Mouse (Mus musculus): ENCODE data around the gene Hist1h2ad.
"Not testable (repeated sequence)": the region's sequence is repeated elsewhere in the genome, so short reads cannot be mapped to it uniquely, and the experiment has no call there.

The Hist1h2ad gene

DNA sequence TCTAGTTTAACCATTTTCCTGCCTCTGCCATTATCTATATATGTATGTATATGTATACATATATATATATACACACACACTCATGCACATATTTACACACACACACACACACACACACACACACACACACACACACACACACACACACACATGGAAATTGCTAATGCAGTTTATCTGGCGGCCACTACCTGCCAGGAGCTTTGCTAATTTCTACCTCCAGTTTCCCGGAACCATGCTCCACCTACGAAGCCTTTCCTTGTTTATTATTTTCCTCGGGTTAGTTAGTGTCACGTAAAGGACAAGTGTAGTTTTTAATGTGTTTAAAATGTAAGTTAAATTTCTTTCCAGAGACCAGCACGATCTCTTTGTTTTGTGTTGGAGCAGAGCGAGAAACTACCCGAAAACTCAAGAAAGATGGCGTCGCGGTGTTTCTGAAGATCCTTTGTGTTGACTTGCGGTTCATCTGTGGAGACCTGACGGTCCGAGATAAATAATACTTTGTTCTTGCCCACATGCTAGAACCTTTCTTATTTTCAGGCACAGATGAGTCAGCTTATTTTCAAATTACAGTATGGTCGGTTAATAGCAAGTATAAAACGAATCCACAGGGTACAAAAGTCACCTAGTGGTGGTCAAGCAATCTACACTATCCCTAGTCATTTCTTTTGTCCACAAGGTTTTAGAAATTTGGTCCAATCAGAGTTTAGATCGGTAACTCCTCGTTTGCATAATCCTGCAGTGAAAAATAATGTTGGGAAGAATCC, 11.3 kb upstream of the Hist1h2ad start:
- DNase-seq (ENCODE audit: low read depth, low spot score) = peak; percentile 85

DNA sequence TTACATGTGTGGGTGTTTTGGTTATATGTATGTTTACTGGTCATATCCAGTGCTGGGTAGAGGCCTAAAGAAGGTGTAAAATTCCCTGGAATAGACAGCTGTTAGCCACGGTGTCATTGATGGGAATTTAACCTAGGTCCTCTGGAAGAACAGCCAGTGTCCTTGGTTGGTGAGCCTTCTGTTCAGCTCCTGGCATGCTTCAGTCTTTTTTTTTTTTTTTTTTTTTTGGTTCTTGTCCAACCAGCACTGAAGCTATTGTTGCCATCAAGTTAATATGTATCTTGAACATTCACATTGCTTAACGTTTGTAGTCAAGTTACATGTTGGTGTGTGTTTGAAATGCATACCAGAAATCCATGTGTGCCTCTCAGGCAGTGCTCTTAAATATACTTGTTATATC, 9.7 kb upstream of the Hist1h2ad start:
- no peak for DNase-seq (ENCODE audit: low read depth, low spot score)

DNA sequence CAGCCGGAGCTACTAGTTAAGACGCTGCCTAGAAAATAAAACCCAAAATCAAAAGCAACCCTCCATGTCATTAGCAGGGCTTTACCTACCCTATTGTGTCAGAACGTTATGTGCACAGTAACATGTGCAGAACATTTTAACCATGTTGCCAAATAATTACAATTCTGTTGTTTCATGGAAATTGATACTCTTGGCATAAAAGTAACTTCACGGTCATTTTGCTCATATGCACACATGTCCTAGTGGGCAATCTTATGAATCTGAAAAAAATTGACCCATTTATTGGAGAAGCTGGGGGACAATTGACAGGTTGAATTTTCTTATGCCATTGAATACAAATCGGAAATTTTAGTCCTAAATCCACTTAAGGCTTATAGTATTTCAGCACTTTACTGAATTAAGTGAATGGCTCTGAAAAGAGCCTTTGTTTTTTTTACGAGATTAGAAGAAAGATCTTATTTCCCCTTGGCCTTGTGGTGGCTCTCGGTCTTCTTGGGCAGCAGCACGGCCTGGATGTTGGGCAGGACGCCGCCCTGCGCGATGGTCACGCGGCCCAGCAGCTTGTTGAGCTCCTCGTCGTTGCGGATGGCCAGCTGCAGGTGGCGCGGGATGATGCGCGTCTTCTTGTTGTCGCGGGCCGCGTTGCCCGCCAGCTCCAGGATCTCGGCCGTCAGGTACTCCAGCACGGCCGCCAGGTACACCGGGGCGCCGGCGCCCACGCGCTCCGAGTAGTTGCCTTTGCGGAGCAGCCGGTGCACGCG, 3.7 kb upstream of the Hist1h2ad start:
- DNase-seq (ENCODE audit: low read depth, low spot score) = not testable (repeated sequence)

DNA sequence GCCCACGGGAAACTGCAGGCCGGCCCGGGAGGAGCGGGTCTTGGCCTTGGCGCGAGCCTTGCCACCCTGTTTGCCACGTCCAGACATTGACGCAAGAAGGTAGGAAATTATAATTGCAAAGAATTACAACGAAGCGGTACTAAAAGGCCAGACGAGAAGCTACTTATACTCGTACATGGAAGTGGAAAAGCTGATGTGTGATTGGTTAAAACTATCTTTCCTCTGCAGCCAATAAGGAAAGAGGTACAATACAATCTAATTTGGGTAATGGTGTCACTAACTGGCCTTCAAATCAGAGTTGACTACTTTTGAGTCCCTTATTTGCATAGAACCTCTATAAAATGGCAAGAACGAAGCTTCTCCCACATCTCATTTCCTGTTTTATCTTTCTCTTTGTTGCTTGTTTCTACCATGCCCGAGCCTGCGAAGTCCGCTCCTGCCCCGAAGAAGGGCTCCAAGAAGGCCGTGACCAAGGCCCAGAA, 3.1 kb upstream of the Hist1h2ad start, which contains the start of the genes Hist1h2ae and Hist1h2bg:
Hist1h2ae (minus strand) TSS at position 199 of the 482 bp plus-strand sequence.
Hist1h2bg (plus strand) TSS at position 375 of the 482 bp plus-strand sequence.
- peak; percentile 99 for DNase-seq (ENCODE audit: low read depth, low spot score)

GRCm38 (mm10) chr13:23571504-23572217, 2.5 kb upstream of the Hist1h2ad start:
- not testable (repeated sequence) for DNase-seq (ENCODE audit: low read depth, low spot score)

DNA sequence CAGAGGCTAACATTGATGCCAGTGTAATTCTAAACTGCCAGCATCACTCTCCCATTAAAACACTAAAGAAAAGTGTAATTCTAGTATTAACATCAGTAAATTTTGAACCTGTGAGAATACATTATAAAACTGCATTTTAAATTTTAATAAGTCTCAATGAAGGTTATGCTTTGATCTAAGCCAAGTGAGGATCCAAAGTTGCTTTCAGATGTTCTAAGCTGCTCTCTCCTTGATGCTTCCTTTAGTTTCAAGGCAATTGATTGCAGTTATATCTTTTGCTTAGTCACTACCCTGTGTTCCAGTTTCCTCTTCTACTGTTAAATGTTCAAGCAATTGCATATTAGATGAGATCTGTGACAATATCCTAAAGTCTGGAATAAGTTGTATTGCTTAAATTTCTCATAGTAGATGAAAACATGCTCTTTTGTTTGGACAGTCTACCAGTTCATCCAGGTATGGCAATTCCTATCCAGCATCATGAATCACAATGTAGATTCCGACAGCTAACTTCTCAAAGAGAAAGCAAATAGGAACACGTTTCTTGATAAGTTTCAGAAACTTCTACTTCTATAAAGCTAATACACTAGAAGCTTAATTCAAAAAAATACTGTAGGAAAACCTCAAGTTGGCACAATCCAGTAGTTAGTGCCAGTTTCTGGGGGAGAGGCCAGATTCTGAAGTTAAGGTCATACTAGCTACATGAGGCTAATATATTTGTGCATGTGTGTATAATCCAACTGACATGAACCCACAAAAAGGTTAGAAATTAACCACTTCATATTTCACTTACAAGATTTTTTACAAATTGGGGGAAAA, 1.8 kb upstream of the Hist1h2ad start:
- DNase-seq (ENCODE audit: low read depth, low spot score) = no peak

DNA sequence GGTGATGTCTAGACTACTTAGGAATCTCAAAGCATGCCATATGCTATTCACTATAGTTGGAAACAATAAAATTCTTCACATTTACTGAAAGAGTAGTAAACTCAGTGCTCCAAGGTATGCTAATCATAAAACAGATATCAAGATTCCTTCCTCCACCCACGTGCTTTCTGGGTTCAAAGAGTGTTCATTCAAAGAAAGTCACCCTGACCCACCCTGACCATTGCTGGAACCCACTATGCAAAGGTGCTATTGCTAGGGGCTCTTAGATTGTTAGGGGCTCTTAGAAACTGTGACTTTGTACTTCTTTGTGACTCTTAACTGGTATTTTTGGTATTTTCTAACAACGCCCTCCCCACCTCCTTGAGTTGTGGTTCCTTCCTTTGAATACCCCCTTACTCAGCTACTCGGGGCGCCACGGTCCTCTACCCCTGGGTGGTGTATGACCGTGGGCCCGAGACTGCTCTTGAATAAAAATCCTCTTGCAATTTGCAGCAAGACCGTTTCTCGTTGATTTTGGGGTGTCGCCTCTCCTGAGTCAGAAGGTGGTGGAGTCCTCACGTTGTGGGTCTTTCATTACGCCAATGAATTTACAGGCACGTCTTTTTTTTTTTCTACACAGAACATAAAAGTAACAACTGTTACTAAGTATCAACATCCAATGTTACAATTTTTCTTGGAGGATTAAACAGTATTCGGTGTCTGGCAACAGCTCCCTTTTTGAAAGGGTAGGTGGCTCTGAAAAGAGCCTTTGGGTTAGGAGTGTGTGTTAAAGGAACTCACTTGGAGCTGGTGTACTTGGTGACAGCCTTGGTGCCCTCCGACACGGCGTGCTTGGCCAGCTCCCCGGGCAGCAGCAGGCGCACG, 915 bp upstream of the Hist1h2ad start:
- not testable (repeated sequence) for DNase-seq (ENCODE audit: low read depth, low spot score)

DNA sequence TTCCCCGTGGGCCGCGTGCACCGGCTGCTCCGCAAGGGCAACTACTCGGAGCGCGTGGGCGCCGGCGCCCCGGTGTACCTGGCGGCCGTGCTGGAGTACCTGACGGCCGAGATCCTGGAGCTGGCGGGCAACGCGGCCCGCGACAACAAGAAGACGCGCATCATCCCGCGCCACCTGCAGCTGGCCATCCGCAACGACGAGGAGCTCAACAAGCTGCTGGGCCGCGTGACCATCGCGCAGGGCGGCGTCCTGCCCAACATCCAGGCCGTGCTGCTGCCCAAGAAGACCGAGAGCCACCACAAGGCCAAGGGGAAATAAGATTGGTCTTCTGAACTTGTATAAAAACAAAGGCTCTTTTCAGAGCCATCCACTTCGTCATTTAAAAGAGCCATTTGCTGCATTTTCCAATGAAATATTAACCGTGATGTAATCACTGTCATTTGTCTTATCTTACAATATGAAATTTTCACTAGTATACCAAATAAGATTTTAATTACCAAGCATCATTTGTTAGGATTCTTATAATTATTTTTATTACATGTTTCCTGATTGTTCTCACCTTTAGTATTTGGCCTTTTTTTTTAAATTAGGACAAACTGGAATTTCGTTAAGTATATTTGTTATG, 477 bp downstream of the Hist1h2ad start:
- not testable (repeated sequence) for DNase-seq (ENCODE audit: low read depth, low spot score)

DNA sequence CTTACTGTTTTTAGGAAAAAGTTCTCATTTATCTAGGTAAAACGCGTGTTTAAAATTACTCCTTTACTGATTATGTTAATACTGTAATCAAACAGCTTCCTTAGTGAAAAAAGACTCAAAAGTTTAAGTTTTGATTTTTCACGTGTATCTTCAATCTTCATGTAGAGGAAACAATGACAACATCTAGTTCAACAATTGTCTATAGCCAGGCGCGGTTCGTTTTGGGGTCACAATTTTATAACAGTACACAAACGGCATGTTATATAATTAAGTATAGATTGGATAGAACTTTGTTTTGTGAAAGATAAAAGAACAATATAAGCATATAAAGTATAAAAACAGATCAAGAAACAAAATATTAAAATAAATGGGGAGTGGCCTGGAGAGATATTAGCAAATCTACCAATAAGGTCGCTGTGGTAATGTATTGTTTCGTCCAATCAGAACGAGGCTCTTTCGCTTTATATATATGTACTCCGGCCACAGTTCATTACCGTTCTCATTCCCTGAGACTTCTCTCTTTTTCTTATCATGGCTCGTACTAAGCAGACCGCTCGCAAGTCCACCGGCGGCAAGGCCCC, 1.2 kb downstream of the Hist1h2ad start, which contains the start of gene Hist1h3d:
Hist1h3d (plus strand) TSS at position 493 of the 581 bp plus-strand sequence.
- DNase-seq (ENCODE audit: low read depth, low spot score) = peak; percentile 87

GRCm38 (mm10) chr13:23575864-23576313, 1.7 kb downstream of the Hist1h2ad start:
- not testable (repeated sequence) for DNase-seq (ENCODE audit: low read depth, low spot score)

GRCm38 (mm10) chr13:23576351-23576881, 2.2 kb downstream of the Hist1h2ad start:
- DNase-seq (ENCODE audit: low read depth, low spot score) = no peak

DNA sequence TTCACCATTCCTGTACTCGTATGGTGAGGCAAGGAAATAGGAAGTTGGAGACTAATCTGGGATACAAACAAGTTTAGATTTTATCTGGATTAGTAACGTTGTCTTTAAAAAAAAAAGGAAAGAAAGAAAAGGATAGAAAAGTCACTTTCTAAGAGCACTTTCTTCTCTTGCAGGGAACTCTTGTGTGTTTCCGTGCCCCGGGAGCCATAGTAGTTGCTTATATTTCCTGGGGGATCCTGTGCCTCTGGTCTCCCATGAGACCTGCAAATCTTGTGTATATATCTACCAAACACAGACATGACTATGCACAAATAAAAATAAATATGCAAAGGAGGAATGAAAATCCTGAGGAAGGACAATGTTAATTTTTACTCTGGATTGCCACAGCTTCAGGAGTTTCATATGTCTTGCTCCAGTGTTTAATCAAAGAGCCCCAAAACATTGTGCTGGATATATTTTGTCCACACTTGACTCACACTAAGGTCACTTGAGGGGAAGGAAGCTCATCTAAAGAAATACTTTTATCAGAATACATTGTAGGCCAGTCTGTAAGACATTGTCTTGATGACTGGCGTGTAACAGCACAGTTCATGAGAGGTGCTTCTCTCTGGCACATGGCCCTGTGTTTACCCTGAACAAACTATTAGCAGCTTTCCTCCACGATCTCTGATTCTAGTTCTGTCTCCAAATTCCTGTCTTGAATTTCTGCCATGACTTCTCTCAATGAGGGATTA, 2.9 kb downstream of the Hist1h2ad start:
- DNase-seq (ENCODE audit: low read depth, low spot score) = no peak

DNA sequence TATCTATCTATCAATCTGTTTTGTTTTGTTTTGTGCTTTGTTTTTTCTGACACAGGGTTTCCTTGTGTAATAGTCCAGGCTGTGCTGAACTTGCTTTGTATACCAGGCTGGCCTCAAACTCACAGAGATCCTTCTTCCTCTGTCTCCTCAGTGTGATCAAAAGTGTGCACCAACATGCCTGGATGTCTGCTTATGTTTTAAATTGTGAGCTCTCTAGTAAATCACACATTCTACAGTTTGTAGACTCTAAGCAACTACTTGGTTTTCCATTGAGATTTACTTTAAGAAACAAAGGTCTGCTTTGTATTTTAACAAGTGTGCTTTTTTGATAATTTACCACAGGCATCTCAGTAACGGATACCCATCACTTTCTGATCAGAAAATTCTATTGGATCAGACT, 3.7 kb downstream of the Hist1h2ad start:
- DNase-seq (ENCODE audit: low read depth, low spot score) = no peak

DNA sequence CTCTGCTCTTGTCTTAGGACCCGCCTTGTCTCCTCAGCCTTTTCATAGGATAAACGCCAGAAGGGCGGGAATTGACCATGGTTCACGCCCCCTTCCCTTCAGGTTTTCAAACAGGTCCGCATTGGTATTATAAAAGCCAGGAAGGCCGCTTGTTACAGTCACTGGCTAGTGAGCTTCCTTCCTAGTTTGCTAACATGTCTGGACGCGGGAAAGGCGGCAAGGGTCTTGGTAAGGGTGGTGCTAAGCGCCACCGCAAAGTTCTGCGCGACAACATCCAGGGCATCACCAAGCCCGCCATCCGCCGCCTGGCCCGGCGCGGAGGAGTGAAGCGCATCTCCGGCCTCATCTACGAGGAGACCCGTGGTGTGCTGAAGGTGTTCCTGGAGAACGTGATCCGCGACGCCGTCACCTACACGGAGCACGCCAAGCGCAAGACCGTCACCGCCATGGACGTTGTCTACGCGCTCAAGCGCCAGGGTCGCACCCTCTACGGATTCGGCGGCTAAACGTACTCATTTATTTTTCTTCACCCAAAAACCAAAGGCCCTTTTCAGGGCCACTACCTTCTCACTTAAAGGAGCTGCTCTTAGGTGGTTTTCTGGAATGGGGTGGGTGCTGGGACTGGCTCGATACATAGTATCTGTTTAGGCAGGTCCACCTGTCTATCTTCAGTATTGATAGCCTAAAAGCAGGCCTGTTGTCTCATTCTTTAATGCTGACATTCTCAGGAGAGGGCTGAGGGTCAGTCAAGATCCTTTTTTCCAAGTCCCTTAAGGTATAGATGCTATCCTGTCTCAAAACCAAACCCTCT, 7.4 kb downstream of the Hist1h2ad start, which contains the start of gene Hist1h4d:
Hist1h4d (plus strand) TSS at position 191 of the 811 bp plus-strand sequence.
- peak; percentile 98 for DNase-seq (ENCODE audit: low read depth, low spot score)

- DNase-seq (ENCODE audit: low read depth, low spot score) = no peak
Measured at GRCm38 (mm10) chr13:23582219-23583056, 8.3 kb downstream of the Hist1h2ad start.
